Mouse (Mus musculus) lung, embryonic 16.5 days (tissue): Measurements from ENCODE around the gene Gm10974. TPM values are rescaled to one million over a fixed set of nuclear protein-coding genes. Genes with fewer than 3 reads are reported as not detected.

Source experiments
- ATAC-seq: fragments of 200-750 bp; cut with Nextera tagmentation; 2 replicates; pipeline ENCODE4 v1.8.0; 2017; ENCODE audit warnings: low read depth, mild to moderate bottlenecking, moderate library complexity
- H3K27ac ChIP-seq: fragments of 300-500 bp; sonication (generic); 2 replicates; pipeline ENCODE4 v1.5.1; 2014; ENCODE audit warnings: mild to moderate bottlenecking, control low read depth, low read length
- H3K27me3 ChIP-seq: fragments of 300-500 bp; sonication (generic); 2 replicates; pipeline ENCODE4 v1.6.1; 2014; ENCODE audit warnings: low read depth, low read length, mixed read lengths; ENCODE audit not compliant: control insufficient read depth, insufficient read depth
- H3K36me3 ChIP-seq: fragments of 300-500 bp; sonication (generic); 2 replicates; pipeline ENCODE4 v1.6.1; 2014; ENCODE audit warnings: low read length; ENCODE audit not compliant: control insufficient read depth, insufficient read depth
- H3K4me1 ChIP-seq: fragments of 300-500 bp; sonication (generic); replicated peaks from 2 replicates; pipeline ENCODE4 v1.6.1; 2014; ENCODE audit warnings: low read length, mixed read lengths; ENCODE audit not compliant: control insufficient read depth, insufficient read depth
- H3K4me2 ChIP-seq: fragments of 300-500 bp; sonication (generic); 2 replicates; pipeline ENCODE4 v1.6.1; 2014; ENCODE audit warnings: low read depth, low read length, control low read depth
- H3K4me3 ChIP-seq: fragments of 300-500 bp; sonication (generic); 2 replicates; pipeline ENCODE4 v1.5.1; 2014; ENCODE audit warnings: mild to moderate bottlenecking, low read length, control low read depth
- H3K9ac ChIP-seq: fragments of 300-500 bp; sonication (generic); 2 replicates; pipeline ENCODE4 v1.6.1; 2014; ENCODE audit warnings: low read length, control low read depth
- H3K9me3 ChIP-seq: fragments of 300-500 bp; sonication (generic); 2 replicates; pipeline ENCODE4 v1.6.1; 2016; ENCODE audit warnings: low read length; ENCODE audit not compliant: control insufficient read depth
- WGBS: fragments of 180-500 bp; shearing (Covaris S2); extraction: QIAGEN DNeasy Blood & Tissue Kit; methylation state at CpG from one replicate; pipeline ENCODE4 v1.1.7; 2014; 5-methylcytosine and 5-hydroxymethylcytosine counted together
- microRNA-seq: library from miRNA; unstranded; fragments of <30 nt; microRNA quantifications from one replicate; pipeline ENCODE4, GENCODE M21; 2016
- polyA plus RNA-seq: library from polyadenylated mRNA; unstranded; fragments of >200 nt; fragmentation: Nextera tagmentation; extraction: Ambion mirVana; gene quantifications from 2 replicates; pipeline ENCODE4 v1.2.1, GENCODE M21; 2015

Gene Gm10974
- polyA plus RNA-seq, 1 experiment from 2014 or later: not detected

DNA sequence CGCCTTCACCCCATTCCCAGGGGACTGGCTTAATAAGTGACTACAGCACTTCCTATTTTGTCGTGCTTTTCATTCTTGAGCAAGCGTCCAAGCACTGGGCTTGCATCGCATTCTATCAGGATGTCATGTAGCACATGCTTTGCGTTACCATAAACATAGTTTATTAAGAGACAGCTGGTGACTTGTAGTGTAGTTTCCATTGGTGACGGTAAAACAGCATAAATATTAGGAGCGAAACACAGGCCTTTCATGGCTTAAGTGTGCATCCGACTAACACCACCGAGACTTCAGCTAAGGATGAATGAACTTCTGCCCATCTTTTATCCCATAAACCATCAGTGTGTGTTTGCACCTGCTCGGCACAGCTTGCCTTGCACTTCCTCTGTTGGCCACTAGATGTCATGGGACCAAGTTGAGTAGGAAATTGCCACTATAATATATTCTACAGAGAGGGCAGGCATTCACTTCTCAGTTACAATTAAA lies 68.8 kb downstream of the Gm10974 start:
- Histone ChIP-seq H3K4me3 (no peak overlapping the region), H3K27ac (no peak overlapping the region), H3K9me3 (no peaks in the 10 kb centered on the region), H3K9ac (no peak overlapping the region), H3K4me1 (peaks cover 8% of the 10 kb centered on the region), H3K36me3 (no peaks in the 10 kb centered on the region), H3K4me2 (no peak overlapping the region), H3K27me3 (peaks cover 2% of the 10 kb centered on the region)
- 29% methylated on average over 10 of the region's 10 CpGs for WGBS
- peak; percentile 46; the same call in 1 of the 2 replicates for ATAC-seq

Small RNA genes lying within 50 kb of the gene (microRNA-seq; reads per million reads assigned to microRNA genes)
- not detected for gene Mir7057

Other genes with a start within 250 kb of the Gm10974 start
- gene Lrrk1, start 22.4 kb downstream of the Gm10974 start, polyA plus RNA-seq: 29.3 and 30.5 TPM in 2 replicates
- 1.5 and 1.7 TPM in 2 replicates for gene Aldh1a3, start 61.6 kb downstream of the Gm10974 start, polyA plus RNA-seq